Mouse (Mus musculus) small intestine, adult 2 months (tissue): ENCODE measurements around the gene Cdc37l1. TPM values are rescaled to one million over a fixed set of nuclear protein-coding genes. Genes with fewer than 3 reads are reported as not detected.
A peak's percentile ranks its signal among the peaks of the same experiment; 100 is the strongest.

ENCODE experiments used
- H3K27ac ChIP-seq: fragments of 200-500 bp; 2 replicates; pipeline ENCODE4 v1.5.1; 2012; ENCODE audit warnings: low read depth, low read length, control low read depth, inconsistent platforms; ENCODE audit not compliant: insufficient read depth
- H3K27me3 ChIP-seq: fragments of 200-500 bp; 2 replicates; pipeline ENCODE4 v1.6.1; 2012; ENCODE audit warnings: mild to moderate bottlenecking, moderate library complexity, low read length, inconsistent platforms; ENCODE audit not compliant: control insufficient read depth, insufficient read depth
- H3K36me3 ChIP-seq: fragments of 200-500 bp; 2 replicates; pipeline ENCODE4 v1.6.1; 2012; ENCODE audit warnings: mild to moderate bottlenecking, low read length, control low read depth, inconsistent platforms; ENCODE audit not compliant: control insufficient read depth, insufficient read depth
- H3K4me1 ChIP-seq: fragments of 200-500 bp; 2 replicates; pipeline ENCODE4 v1.6.1; 2012; ENCODE audit warnings: low read length, inconsistent platforms, mixed read lengths; ENCODE audit not compliant: control insufficient read depth, insufficient read depth, insufficient read length
- H3K4me3 ChIP-seq: fragments of 200-500 bp; 2 replicates; pipeline ENCODE4 v1.5.1; 2012; ENCODE audit warnings: low read depth, mild to moderate bottlenecking, control low read depth, inconsistent platforms, low read length, moderate library complexity
- CTCF ChIP-seq: fragments of 200-500 bp; IDR thresholded peaks from 2 replicates; pipeline ENCODE4 v1.5.1; 2012; ENCODE audit warnings: low read depth, mild to moderate bottlenecking, control low read depth, inconsistent platforms, low read length, moderate library complexity, mixed read lengths; ENCODE audit not compliant: insufficient replicate concordance, insufficient read length; ENCODE audit errors: extremely low read depth
- POLR2A ChIP-seq: fragments of 200-500 bp; IDR thresholded peaks from 2 replicates; pipeline ENCODE4 v1.6.1; 2012; ENCODE audit warnings: low read depth, mild to moderate bottlenecking, control low read depth, inconsistent platforms, low read length, moderate library complexity
- WGBS: fragments of 180-500 bp; shearing (Covaris S2); methylation state at CpG from one replicate; pipeline ENCODE4 v1.1.7; 2018; 5-methylcytosine and 5-hydroxymethylcytosine counted together
- polyA plus RNA-seq: library from polyadenylated mRNA; depleted of rRNA; stranded (reverse); fragments of >200 nt; gene quantifications from 2 replicates; pipeline ENCODE4 v1.2.3, GENCODE M21; 2012; rRNA removed

The Cdc37l1 gene
- polyA plus RNA-seq = 1.7 and 2.6 TPM in 2 replicates

- Histone ChIP-seq H3K27me3 (no peaks in the 10 kb centered on the region), H3K27ac (peak within 1 kb of the TSS; percentile 75), H3K36me3 (peaks cover 7% of the 10 kb centered on the region), H3K4me3 (peak within 1 kb of the TSS; percentile 88), H3K4me1 (peaks cover 5% of the 10 kb centered on the region; the same call in 1 of the 2 replicates)
- TF ChIP-seq POLR2A (peak; percentile 72), CTCF (no peak)
- under 1% methylated on average over 37 of the region's 37 CpGs for WGBS
Measured at GRCm38 (mm10) chr19:28990194-28990589, at the start of gene Cdc37l1. Gene Cdc37l1 (plus strand): TSS chr19:28990352.

DNA sequence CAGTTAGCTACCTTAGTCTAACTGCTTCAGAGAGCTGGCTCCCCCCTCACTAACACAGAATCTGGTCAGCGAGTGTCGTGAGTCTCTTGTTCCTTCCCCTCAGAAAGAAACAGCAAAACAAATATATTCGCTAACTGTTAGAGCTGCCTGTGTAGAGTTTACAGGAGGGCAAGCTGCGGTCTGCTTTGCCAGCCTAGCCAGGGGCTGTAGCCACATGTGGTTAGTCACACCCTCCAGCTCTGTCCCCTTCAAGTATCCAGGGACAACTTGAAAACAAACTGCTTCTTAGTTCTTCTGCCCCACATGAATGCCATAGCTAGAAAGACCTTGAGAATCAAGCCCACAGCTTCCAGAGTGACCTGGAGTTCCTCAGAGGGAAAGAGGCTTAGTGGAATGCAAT lies 48.9 kb upstream of the Cdc37l1 start:
- 83% methylated on average over 4 of the region's 4 CpGs for WGBS
- H3K27me3 ChIP-seq = no peaks in the 10 kb centered on the region
- H3K36me3 ChIP-seq = no peaks in the 10 kb centered on the region
- no peak overlapping the region for H3K4me3 ChIP-seq
- H3K27ac ChIP-seq = no peak overlapping the region
- TF ChIP-seq POLR2A = no peak
- TF ChIP-seq CTCF = no peak
- no peaks in the 10 kb centered on the region for H3K4me1 ChIP-seq

GRCm38 (mm10) chr19:28946782-28947181 lies 43.4 kb upstream of the Cdc37l1 start:
- Histone ChIP-seq H3K4me3 (no peak overlapping the region), H3K4me1 (no peaks in the 10 kb centered on the region), H3K27me3 (no peaks in the 10 kb centered on the region), H3K27ac (no peak overlapping the region), H3K36me3 (no peaks in the 10 kb centered on the region)
- no peak for TF ChIP-seq POLR2A
- TF ChIP-seq CTCF = no peak
- WGBS = 35% methylated on average over 4 of the region's 4 CpGs

DNA sequence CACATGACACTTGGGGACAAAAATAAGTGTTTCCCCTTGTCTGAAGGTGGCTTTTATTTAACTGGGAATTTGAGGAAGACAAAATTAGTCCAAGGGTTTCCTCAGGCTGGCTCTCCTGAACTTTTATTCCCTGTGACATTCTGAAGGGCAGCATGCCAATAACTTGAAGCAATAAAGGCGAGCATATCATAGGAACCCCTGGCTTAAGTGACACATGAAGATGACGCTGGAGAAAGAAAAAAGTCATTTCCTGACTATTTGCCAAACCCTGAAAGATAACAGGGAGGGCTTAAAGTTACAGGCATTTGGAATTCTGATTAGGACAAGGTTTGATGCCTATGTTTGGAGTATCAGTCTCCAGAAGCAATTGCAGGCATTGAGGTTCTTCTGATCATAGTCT lies 42.8 kb upstream of the Cdc37l1 start:
- Histone ChIP-seq H3K27me3 (no peaks in the 10 kb centered on the region), H3K27ac (no peak overlapping the region), H3K4me1 (no peaks in the 10 kb centered on the region), H3K4me3 (no peak overlapping the region), H3K36me3 (no peaks in the 10 kb centered on the region)
- WGBS = 18% methylated on average over 2 of the region's 2 CpGs
- no peak for TF ChIP-seq CTCF
- no peak for TF ChIP-seq POLR2A

DNA sequence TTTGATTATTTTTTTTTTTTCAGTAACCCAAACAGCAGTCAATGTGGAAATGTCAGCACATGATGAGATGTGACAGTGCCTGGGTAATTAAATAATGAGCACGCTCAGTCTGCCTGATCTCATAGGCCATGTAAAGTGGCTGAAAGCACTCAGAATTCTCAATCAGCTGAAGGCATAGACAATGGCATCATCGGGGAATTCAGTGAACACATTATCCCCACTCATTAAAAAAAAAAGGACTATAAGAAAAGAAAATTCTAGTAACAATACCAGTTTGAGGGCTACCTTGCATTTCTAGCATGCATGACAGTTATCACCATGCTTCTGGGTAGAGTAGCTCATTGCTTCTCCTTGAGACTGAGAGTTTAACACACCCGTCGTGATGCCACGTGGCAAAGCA lies 38.9 kb upstream of the Cdc37l1 start:
- TF ChIP-seq POLR2A (no peak), CTCF (no peak)
- H3K4me3 ChIP-seq = no peak overlapping the region
- no peak overlapping the region for H3K27ac ChIP-seq
- H3K27me3 ChIP-seq = no peaks in the 10 kb centered on the region
- H3K4me1 ChIP-seq = no peaks in the 10 kb centered on the region
- H3K36me3 ChIP-seq = no peaks in the 10 kb centered on the region
- 80% methylated on average over 5 of the region's 5 CpGs for WGBS

GRCm38 (mm10) chr19:28963113-28963512 lies 27.0 kb upstream of the Cdc37l1 start:
- Histone ChIP-seq H3K36me3 (peaks cover 9% of the 10 kb centered on the region), H3K4me3 (no peak overlapping the region), H3K4me1 (peaks cover 10% of the 10 kb centered on the region; the same call in 1 of the 2 replicates), H3K27me3 (no peaks in the 10 kb centered on the region), H3K27ac (no peak overlapping the region)
- TF ChIP-seq POLR2A (no peak), CTCF (no peak)
- WGBS = 71% methylated on average over 3 of the region's 3 CpGs

DNA sequence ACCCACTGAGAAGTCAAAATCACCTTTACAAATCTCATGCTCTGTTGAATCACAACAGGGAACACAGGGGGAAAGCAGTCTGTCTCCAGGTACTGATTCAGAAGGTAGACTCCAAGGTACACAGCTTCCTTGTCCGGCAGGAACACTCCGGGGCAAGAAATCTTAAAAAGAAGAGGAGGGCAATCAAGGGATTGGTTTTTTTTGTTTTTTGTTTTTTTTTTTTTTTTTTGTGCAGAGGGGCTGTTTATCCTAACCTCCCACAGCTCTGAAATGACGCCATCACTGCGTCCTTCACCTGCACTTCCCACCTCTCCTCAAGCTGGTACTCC lies 26.7 kb upstream of the Cdc37l1 start:
- H3K4me1 ChIP-seq = peaks cover 10% of the 10 kb centered on the region; the same call in 1 of the 2 replicates
- TF ChIP-seq POLR2A (no peak), CTCF (peak; percentile 57; the same call in 1 of the 2 replicates)
- peak overlapping the region; percentile 99 for H3K4me3 ChIP-seq
- no peaks in the 10 kb centered on the region for H3K27me3 ChIP-seq
- no peak overlapping the region for H3K27ac ChIP-seq
- H3K36me3 ChIP-seq = peaks cover 9% of the 10 kb centered on the region
- WGBS = 4% methylated on average over 4 of the region's 4 CpGs

DNA sequence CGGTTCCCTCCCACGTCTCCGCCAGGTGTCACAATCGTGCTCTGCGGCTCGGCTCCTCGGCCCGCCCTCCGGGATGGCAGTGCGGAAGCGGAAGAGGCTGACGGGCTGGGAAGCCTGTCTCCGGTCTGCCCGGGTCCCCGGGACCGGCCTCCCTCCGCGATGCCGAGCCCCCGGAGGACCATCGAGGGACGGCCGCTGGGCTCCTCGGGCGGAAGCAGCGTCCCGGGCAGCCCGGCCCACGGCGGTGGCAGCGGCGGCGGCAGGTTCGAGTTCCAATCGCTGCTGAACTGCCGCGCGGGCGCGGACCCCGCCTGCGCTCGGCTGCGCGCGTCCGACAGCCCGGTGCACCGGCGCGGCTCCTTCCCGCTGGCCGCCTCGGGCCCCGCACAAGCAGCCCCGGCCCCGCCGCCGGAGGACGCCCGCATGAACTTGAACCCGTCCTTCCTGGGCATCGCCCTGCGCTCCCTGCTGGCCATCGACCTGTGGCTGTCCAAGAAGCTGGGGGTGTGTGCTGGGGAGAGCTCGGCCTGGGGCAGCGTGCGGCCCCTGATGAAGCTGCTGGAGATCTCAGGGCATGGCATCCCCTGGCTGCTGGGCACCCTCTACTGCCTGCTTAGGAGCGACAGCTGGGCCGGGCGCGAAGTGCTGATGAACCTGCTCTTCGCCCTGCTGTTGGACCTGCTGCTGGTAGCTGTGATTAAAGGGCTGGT lies 26.2 kb upstream of the Cdc37l1 start, which contains the start of gene Plpp6:
Gene Plpp6 (plus strand): TSS at position 112 of the 710 bp plus-strand sequence.
- no peaks in the 10 kb centered on the region for H3K27me3 ChIP-seq
- peak; percentile 78 for TF ChIP-seq POLR2A
- no peak for TF ChIP-seq CTCF
- peak within 1 kb of the TSS; percentile 99 for H3K4me3 ChIP-seq
- peaks cover 9% of the 10 kb centered on the region for H3K36me3 ChIP-seq
- under 1% methylated on average over 73 of the region's 73 CpGs for WGBS
- H3K4me1 ChIP-seq = peaks cover 10% of the 10 kb centered on the region; the same call in 1 of the 2 replicates
- peak within 1 kb of the TSS; percentile 92 for H3K27ac ChIP-seq
